Mouse (Mus musculus) MEL (cell line): ENCODE measurements around the gene Rhot1. TPM values are rescaled to one million over a fixed set of nuclear protein-coding genes. Genes with fewer than 3 reads are reported as not detected.

Source experiments
- DNase-seq: peaks from one replicate; pipeline ENCODE4 v3.0.0; 2011; ENCODE audit warnings: low read depth, low spot score
- H3K27ac ChIP-seq: 2 replicates; pipeline ENCODE4 v1.5.1; 2012; ENCODE audit warnings: low read depth, mild to moderate bottlenecking, control low read depth, low read length, moderate library complexity; ENCODE audit not compliant: control insufficient read depth
- H3K27me3 ChIP-seq, 2 experiments: fragments of 150-350 bp in 1 of 2; sonication (generic) in 1 of 2; 2 replicates each; pipeline ENCODE4 v1.6.1; 2012; ENCODE audit warnings: low read length in 2 of 2, mild to moderate bottlenecking in 2 of 2, improper control_type of control experiment in 1 of 2, moderate library complexity in 1 of 2; ENCODE audit not compliant: insufficient read depth in 2 of 2, control insufficient read depth in 1 of 2
- H3K36me3 ChIP-seq, 2 experiments: 2 replicates each; pipeline ENCODE4 v1.6.1; 2012 to 2014; ENCODE audit warnings: low read length in 2 of 2, improper control_type of control experiment in 1 of 2, inconsistent platforms in 1 of 2, mild to moderate bottlenecking in 1 of 2; ENCODE audit not compliant: insufficient read depth in 2 of 2, control insufficient read depth in 1 of 2
- H3K4me1 ChIP-seq, 2 experiments: fragments of 150-350 bp in 1 of 2; sonication (generic) in 1 of 2; 2 replicates each; pipeline ENCODE4 v1.6.1; 2012; ENCODE audit warnings: low read length in 2 of 2, improper control_type of control experiment in 1 of 2, mild to moderate bottlenecking in 1 of 2; ENCODE audit not compliant: insufficient read depth in 2 of 2, control insufficient read depth in 1 of 2
- H3K4me3 ChIP-seq, 2 experiments: fragments of 150-350 bp in 1 of 2; sonication (generic) in 1 of 2; 2 replicates each; pipeline ENCODE4 v1.5.1; 2012; ENCODE audit warnings: low read depth in 2 of 2, low read length in 2 of 2, mild to moderate bottlenecking in 2 of 2, moderate library complexity in 2 of 2, control low read depth in 1 of 2, improper control_type of control experiment in 1 of 2; ENCODE audit not compliant: control insufficient read depth in 1 of 2, insufficient read depth in 1 of 2
- H3K79me2 ChIP-seq: 2 replicates; pipeline ENCODE4 v1.6.1; 2012; ENCODE audit warnings: mild to moderate bottlenecking, low read length, moderate library complexity; ENCODE audit not compliant: control insufficient read depth, poor library complexity, insufficient read depth
- H3K9ac ChIP-seq: 2 replicates; pipeline ENCODE4 v1.6.1; 2012; ENCODE audit warnings: low read depth, mild to moderate bottlenecking, control low read depth, low read length, moderate library complexity; ENCODE audit not compliant: control insufficient read depth, poor library complexity, severe bottlenecking
- H3K9me3 ChIP-seq: fragments of 150-350 bp; sonication (generic); replicated peaks from 2 replicates; pipeline ENCODE4 v1.6.1; 2012; ENCODE audit warnings: mild to moderate bottlenecking, low read length, improper control_type of control experiment, moderate library complexity; ENCODE audit not compliant: insufficient read depth
- CHD1 ChIP-seq: IDR thresholded peaks from 2 replicates; pipeline ENCODE4 v1.6.1; 2012; ENCODE audit warnings: low read depth, mild to moderate bottlenecking, inconsistent platforms, low read length, improper control_type of control experiment
- CTCF ChIP-seq, 3 experiments: IDR thresholded peaks in 2 of 3; conservative IDR thresholded peaks in 1 of 3; 2 replicates each; pipeline ENCODE4 v1.5.1; 2011 to 2012; ENCODE audit warnings: low read length in 3 of 3, low read depth in 2 of 3, mild to moderate bottlenecking in 2 of 3, improper control_type of control experiment in 1 of 3, inconsistent platforms in 1 of 3, mixed read lengths in 1 of 3, moderate library complexity in 1 of 3; ENCODE audit not compliant: control insufficient read depth in 1 of 3, insufficient read depth in 1 of 3, poor library complexity in 1 of 3, severe bottlenecking in 1 of 3
- E2F4 ChIP-seq: IDR thresholded peaks from 2 replicates; pipeline ENCODE4 v1.6.1; 2011; ENCODE audit warnings: low read depth, low read length, improper control_type of control experiment, borderline replicate concordance
- GABPA ChIP-seq: IDR thresholded peaks from 2 replicates; pipeline ENCODE4 v1.6.1; 2012; ENCODE audit warnings: low read depth, mild to moderate bottlenecking, inconsistent platforms, low read length, improper control_type of control experiment, moderate library complexity
- MYC ChIP-seq: IDR thresholded peaks from 2 replicates; pipeline ENCODE4 v1.6.1; 2011; ENCODE audit warnings: low read depth, mild to moderate bottlenecking, low read length, improper control_type of control experiment, moderate library complexity
- NELFE ChIP-seq: IDR thresholded peaks from 2 replicates; pipeline ENCODE4 v1.6.1; 2011; ENCODE audit warnings: low read depth, low read length, improper control_type of control experiment
- POLR2AphosphoS5 ChIP-seq: IDR thresholded peaks from 2 replicates; pipeline ENCODE4 v1.6.1; 2012; ENCODE audit warnings: low read depth, borderline replicate concordance, mild to moderate bottlenecking, inconsistent platforms, low read length, moderate library complexity, mixed read lengths
- TBP ChIP-seq: IDR thresholded peaks from 2 replicates; pipeline ENCODE4 v1.8.0; 2011; ENCODE audit warnings: low read depth, low read length, improper control_type of control experiment
- UBTF ChIP-seq: IDR thresholded peaks from 2 replicates; pipeline ENCODE4 v1.6.1; 2012; ENCODE audit warnings: low read depth, mild to moderate bottlenecking, inconsistent platforms, low read length, improper control_type of control experiment, moderate library complexity, borderline replicate concordance; ENCODE audit not compliant: insufficient read depth
- USF2 ChIP-seq, 2 experiments: IDR thresholded peaks; 2 replicates each; pipeline ENCODE4 v1.6.1; 2011 to 2012; ENCODE audit warnings: improper control_type of control experiment in 2 of 2, low read length in 2 of 2, borderline replicate concordance in 1 of 2, inconsistent platforms in 1 of 2, low read depth in 1 of 2, mild to moderate bottlenecking in 1 of 2; ENCODE audit not compliant: insufficient read depth in 1 of 2
- ZC3H11A ChIP-seq: IDR thresholded peaks from 2 replicates; pipeline ENCODE4 v1.6.1; 2012; ENCODE audit warnings: low read depth, mild to moderate bottlenecking, inconsistent platforms, low read length, improper control_type of control experiment
- ZKSCAN1 ChIP-seq: IDR thresholded peaks from 2 replicates; pipeline ENCODE4 v1.6.1; 2012; ENCODE audit warnings: low read depth, mild to moderate bottlenecking, inconsistent platforms, low read length, improper control_type of control experiment, moderate library complexity
- polyA plus RNA-seq, 2 experiments: library from polyadenylated mRNA; stranded (reverse) in 1 of 2; unstranded in 1 of 2; fragments of >175 nt in 1 of 2; fragments of >200 nt in 1 of 2; gene quantifications; 2 replicates each; pipeline versions ENCODE4 v1.2.1 to v1.2.4; 2012; ENCODE audit warnings: low replicate concordance in 2 of 2, low read depth in 1 of 2; ENCODE audit not compliant: insufficient read length in 2 of 2, insufficient read depth in 1 of 2, missing spikeins in 1 of 2
- total RNA-seq: library from RNA; depleted of rRNA; stranded (reverse); fragments of 300-350 nt; gene quantifications from 2 replicates; pipeline ENCODE4 v1.2.3, GENCODE M21; 2012

Rhot1 gene
- total and polyA plus RNA-seq, 3 experiments: 43.7 to 919 (median 44.3) TPM

DNA sequence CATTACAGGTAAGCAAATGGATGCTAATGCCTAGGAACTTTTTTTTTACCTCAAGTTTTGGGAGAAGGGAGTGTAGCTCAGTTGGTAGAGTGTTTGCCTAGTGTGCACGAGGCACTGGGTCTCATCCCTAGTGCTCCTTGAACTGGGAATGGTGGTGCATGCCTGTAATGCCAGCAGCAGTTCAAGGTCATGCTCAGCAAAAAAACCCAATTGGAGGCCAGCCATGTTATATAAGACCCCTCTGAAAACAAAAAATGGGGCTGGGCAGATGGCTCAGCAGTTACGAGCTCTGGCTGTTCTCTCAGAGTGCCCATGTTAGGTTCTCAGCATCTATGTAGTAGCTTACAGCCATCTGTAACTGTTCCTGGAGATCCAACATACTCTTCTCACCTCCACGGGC, 39.7 kb downstream of the Rhot1 start:
- DNase-seq: no peak
- no peaks in the 10 kb centered on the region for H3K4me1 ChIP-seq
- no peak overlapping the region for H3K4me3 ChIP-seq
- H3K9ac ChIP-seq: no peak overlapping the region
- TF ChIP-seq CTCF (IDR thresholded peaks at IDR 0.05 in 2 of 3, conservative IDR thresholded peaks at IDR 0.05 in 1 of 3; ENCODE audit: control insufficient read depth in 1 of 3, insufficient read depth in 1 of 3, low read depth in 2 of 3, low read length in 3 of 3, poor library complexity in 1 of 3, severe bottlenecking in 1 of 3) (no peak), ZC3H11A (no peak), USF2 (IDR thresholded peaks at IDR 0.05; ENCODE audit: borderline replicate concordance in 1 of 2, insufficient read depth in 1 of 2, low read depth in 1 of 2, low read length in 2 of 2) (no peak), UBTF (no peak), GABPA (no peak), ZKSCAN1 (no peak), TBP (no peak), POLR2AphosphoS5 (no peak), MYC (no peak)
- H3K27ac ChIP-seq: no peak overlapping the region
- no peaks in the 10 kb centered on the region for H3K27me3 ChIP-seq
- no peaks in the 10 kb centered on the region for H3K79me2 ChIP-seq
- H3K36me3 ChIP-seq: peaks cover 0 to 48% of the 10 kb centered on the region in 2 experiments; a peak in 2 of 4 replicates
- H3K9me3 ChIP-seq: no peaks in the 10 kb centered on the region

DNA sequence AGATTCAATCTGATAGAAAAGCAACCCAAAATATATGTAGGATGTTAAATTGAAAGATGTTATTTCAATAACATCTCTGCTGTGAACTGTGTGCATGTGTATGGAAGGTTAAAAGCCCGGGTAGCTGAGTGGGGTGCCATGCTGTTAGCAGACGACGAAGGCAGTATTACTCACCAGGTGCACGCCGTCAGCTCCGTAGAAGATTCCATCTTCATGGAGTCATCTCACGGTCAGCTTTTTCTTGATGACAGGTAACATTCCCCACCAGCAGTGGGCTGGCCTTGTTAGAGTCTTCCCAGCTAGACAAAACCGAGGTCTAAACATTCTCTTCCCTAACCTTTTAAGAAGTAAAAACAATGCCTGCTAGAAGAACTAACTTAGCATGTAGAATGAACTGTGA, 55.3 kb downstream of the Rhot1 start:
- no peak for DNase-seq
- H3K9me3 ChIP-seq: no peaks in the 10 kb centered on the region
- H3K36me3 ChIP-seq: peaks cover 0 to 17% of the 10 kb centered on the region in 2 experiments; a peak in 2 of 4 replicates
- no peaks in the 10 kb centered on the region for H3K4me1 ChIP-seq
- H3K27ac ChIP-seq: no peak overlapping the region
- H3K4me3 ChIP-seq: no peak overlapping the region
- H3K79me2 ChIP-seq: no peaks in the 10 kb centered on the region
- H3K9ac ChIP-seq: no peak overlapping the region
- H3K27me3 ChIP-seq: no peaks in the 10 kb centered on the region
- no peak for TF ChIP-seq E2F4
- no peak for TF ChIP-seq ZC3H11A
- TF ChIP-seq CHD1: no peak

DNA sequence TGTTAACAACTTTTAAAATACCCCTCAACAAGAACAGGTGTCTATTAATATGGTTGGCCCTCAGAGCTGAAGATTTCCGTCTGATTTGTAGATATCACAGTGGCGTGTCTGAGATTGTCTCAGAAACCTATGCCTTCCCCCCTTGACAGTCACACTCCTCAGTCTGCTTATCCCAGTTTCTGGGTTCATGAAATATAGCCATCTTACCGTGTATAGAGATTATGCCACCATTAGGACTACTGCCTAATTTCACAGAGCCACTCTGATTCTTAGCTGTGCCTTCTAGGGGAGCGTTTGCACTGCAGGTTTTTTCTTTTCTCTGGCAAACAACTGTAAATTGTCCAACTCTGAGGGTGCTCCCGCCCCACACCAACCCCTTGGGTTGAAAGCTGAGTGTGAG, 62.3 kb downstream of the Rhot1 start:
- Histone ChIP-seq H3K9me3 (no peaks in the 10 kb centered on the region), H3K4me1 (no peaks in the 10 kb centered on the region), H3K9ac (no peak overlapping the region), H3K27ac (no peak overlapping the region)
- DNase-seq: no peak
- no peak for TF ChIP-seq NELFE
- TF ChIP-seq, all 39 proteins: peak for 0
- H3K36me3 ChIP-seq: peaks cover 0 to 7% of the 10 kb centered on the region in 2 experiments; a peak in 2 of 4 replicates
- no peaks in the 10 kb centered on the region for H3K79me2 ChIP-seq
- no peaks in the 10 kb centered on the region for H3K27me3 ChIP-seq
- no peak overlapping the region for H3K4me3 ChIP-seq
